Mouse (Mus musculus): ENCODE data around the gene Olfr859. TPM values are rescaled to one million over a fixed set of nuclear protein-coding genes. Genes with fewer than 3 reads are reported as not detected.
"Not testable (repeated sequence)": the region's sequence is repeated elsewhere in the genome, so short reads cannot be mapped to it uniquely, and the experiment has no call there.

The Olfr859 gene
- not detected for total RNA-seq (2021)
- long read RNA-seq, experiment 1 = 0 reads
- long read RNA-seq, experiment 2 = 0 reads

DNA sequence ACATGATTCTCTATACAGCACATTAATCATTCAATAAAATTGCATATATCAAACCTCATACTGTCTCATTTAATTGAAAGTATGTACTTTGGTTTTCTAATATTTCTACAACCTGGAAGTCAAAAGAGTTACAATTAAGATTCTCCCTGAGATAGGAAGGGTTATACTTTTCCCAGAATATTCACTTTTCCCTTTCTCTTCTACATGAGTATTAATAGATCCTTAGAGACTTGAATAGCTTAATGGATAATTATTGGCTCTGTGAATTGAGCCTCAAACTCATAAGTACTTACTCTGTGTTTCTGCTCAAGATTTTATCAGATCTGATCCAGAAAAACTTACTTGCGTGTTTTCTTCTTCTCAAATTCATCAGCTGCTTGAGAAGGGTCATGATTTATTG is at the start of gene Olfr859:
Olfr859 (plus strand) TSS at position 301 of the 400 bp plus-strand sequence.
- DNase-seq = not testable (repeated sequence)

DNA sequence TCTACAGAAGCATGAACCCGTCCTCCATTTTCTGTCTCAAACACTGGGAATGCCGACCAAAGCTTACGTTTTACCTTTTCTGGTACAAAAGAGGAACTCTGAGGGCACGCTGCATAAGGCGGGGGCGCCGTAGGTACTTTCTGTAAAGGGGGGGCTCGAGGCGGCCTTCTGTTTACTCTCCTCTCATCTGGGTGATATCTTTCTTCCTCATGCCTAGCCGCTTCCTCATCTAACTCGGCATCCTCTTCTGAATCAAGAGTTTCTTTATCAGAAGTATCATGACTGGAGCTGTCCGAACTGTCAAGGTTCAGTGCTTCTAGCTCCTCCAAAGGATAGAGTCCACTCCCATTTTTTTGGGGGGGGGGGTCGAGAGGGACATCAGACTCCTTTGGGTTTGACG is 35.6 kb upstream of the Olfr859 start:
- no peak for DNase-seq

- no peak for DNase-seq
Observed at GRCm38 (mm10) chr9:19769701-19770100, 35.0 kb upstream of the Olfr859 start.

GRCm38 (mm10) chr9:19779983-19780382 is 24.7 kb upstream of the Olfr859 start, which contains the start of gene Olfr58:
Gene Olfr58, plus strand, starts transcription at chr9:19780283.
- no peak for DNase-seq

DNA sequence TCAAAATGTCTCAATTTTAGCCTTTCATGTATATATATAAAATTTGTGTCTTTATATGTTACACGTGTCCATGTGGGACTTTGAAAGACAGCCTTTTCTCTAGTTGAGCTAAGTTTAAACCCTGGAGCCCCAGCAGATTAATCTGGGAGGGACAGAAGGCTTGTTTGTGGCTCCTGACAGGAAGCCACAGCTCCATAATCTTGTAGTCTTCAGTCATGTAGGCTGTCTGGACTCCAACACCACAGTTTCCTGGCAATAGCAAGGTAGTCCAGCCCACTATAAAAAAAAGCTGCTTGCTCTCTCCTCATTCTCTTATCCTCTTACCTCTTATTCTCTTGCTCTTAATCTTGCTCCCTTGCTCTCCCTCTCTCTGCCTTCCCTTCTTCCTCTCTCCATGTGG is 1.7 kb upstream of the Olfr859 start:
- DNase-seq = no peak

GRCm38 (mm10) chr9:19849647-19850046 is 44.9 kb downstream of the Olfr859 start, which contains the start of gene Olfr860:
Gene Olfr860, minus strand, starts transcription at chr9:19849747.
- DNase-seq = no peak

Other genes starting within 250 kb of the Olfr859 start
- gene Olfr854, start 237.5 kb upstream of the Olfr859 start, total RNA-seq (2021) = not detected
- not detected for gene Olfr855, start 222.3 kb upstream of the Olfr859 start, total RNA-seq (2021)
- 10 to 100 TPM; 19.8 to 22.2 TPM for gene Zfp317, start 182.8 kb upstream of the Olfr859 start, total RNA-seq (2021)
- not detected for gene Olfr857, start 95.5 kb upstream of the Olfr859 start, total RNA-seq (2021)
- gene Olfr58, start 24.6 kb upstream of the Olfr859 start, total RNA-seq (2021) = not detected
- gene Olfr860, start 44.8 kb downstream of the Olfr859 start, total RNA-seq (2021) = not detected
- gene Olfr862, start 83.1 kb downstream of the Olfr859 start, total RNA-seq (2021) = not detected
- not detected for gene Olfr77, start 112.0 kb downstream of the Olfr859 start, total RNA-seq (2021)
- not detected for gene Olfr866, start 223.1 kb downstream of the Olfr859 start, total RNA-seq (2021)